Mouse (Mus musculus) layer of hippocampus, postnatal 10 days (tissue): ENCODE data around the gene Tnpo2. TPM values are rescaled to one million over a fixed set of nuclear protein-coding genes. Genes with fewer than 3 reads are reported as not detected.

Experiments
- DNase-seq, 2 experiments: peaks; one replicate each; pipeline ENCODE4 v3.0.0; 2021; ENCODE audit warnings: low spot score in 2 of 2
- microRNA-seq, 2 experiments: library from miRNA; unstranded; fragments of <30 nt; microRNA quantifications; one replicate each; pipeline ENCODE4 v1.2.0; 2021
- total RNA-seq, 2 experiments: library from RNA; stranded (reverse); gene quantifications; 2 replicates each; pipeline ENCODE4 v1.2.3; 2021

Gene Tnpo2
- total RNA-seq, 2 experiments from 2014 or later, result 125 to 160 TPM

DNA sequence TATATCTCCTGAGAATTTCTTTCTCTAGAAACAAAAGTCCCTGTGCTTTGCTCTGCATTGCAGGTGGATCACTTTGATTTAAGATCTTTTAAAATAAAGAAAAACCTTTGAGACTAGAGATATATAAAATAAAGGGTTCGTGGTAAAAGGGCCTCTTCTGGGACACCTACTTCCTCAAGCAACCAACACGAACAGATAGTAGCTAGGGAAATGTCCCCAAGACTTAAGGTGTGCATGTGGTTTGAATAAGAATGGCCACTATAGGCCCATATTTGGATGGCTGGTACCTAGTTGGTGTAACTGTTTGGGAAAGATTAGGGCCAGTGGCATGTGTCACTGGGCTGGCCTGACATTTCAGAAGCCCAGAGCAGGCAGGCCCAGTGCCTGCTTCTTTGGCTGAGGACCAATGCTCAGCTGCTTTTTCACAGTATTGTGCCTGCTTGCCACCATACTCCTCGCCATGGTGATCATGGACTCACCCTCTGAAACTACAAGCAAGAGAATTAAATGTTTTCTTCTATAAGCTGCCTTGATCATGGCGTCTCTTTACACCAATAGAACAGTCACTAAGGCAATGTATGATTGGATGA, 63.5 kb downstream of the Tnpo2 start:
- DNase-seq, result no peak

Small RNAs within 50 kb of the gene (microRNA-seq; reads per million reads assigned to microRNA genes)
- gene Mir7070, result 7.1 to 11.6 reads per million in 2 experiments

Other genes starting within 250 kb of the Tnpo2 start
- 100 to 1,000 TPM; 607 to 678 TPM for gene Nfix, start 236.6 kb upstream of the Tnpo2 start, total RNA-seq
- 1 to 10 TPM; 6.7 to 7.4 TPM for gene Dand5, start 214.1 kb upstream of the Tnpo2 start, total RNA-seq
- 10 to 100 TPM; 18.6 to 19.8 TPM for gene Gadd45gip1, start 205.4 kb upstream of the Tnpo2 start, total RNA-seq
- 10 to 100 TPM; 55.5 to 64.9 TPM for gene Rad23a, start 196.2 kb upstream of the Tnpo2 start, total RNA-seq
- 100 to 1,000 TPM; 444 to 464 TPM for gene Calr, start 190.0 kb upstream of the Tnpo2 start, total RNA-seq
- 10 to 100 TPM; 63.2 to 65.0 TPM for gene Farsa, start 179.9 kb upstream of the Tnpo2 start, total RNA-seq
- gene Syce2, start 164.8 kb upstream of the Tnpo2 start, total RNA-seq, result 10 to 100 TPM; 33.5 to 39.1 TPM
- 10 to 100 TPM; 31.5 to 33.0 TPM for gene Gcdh, start 143.0 kb upstream of the Tnpo2 start, total RNA-seq
- gene Klf1, start 135.0 kb upstream of the Tnpo2 start, total RNA-seq, result not detected
- 1 to 10 TPM; 4.2 to 5.2 TPM for gene Dnase2a, start 128.4 kb upstream of the Tnpo2 start, total RNA-seq
- 100 to 1,000 TPM; 162 to 169 TPM for gene Mast1, start 99.6 kb upstream of the Tnpo2 start, total RNA-seq
- gene Rtbdn, start 89.9 kb upstream of the Tnpo2 start, total RNA-seq, result 1 to 10 TPM; 3.1 to 3.6 TPM
- gene Gm49661, start 67.5 kb upstream of the Tnpo2 start, total RNA-seq, result not detected
- 100 to 1,000 TPM; 492 to 505 TPM for gene Prdx2, start 67.3 kb upstream of the Tnpo2 start, total RNA-seq
- gene Rnaseh2a, start 67.1 kb upstream of the Tnpo2 start, total RNA-seq, result 10 to 100 TPM; 36.8 to 44.3 TPM
- 10 to 100 TPM; 33.7 to 34.2 TPM for gene Junb, start 58.2 kb upstream of the Tnpo2 start, total RNA-seq
- gene Hook2, start 46.3 kb upstream of the Tnpo2 start, total RNA-seq, result 10 to 100 TPM; 14.5 to 15.1 TPM
- not detected for gene Best2, start 22.4 kb upstream of the Tnpo2 start, total RNA-seq
- 100 to 1,000 TPM; 110 to 119 TPM for gene Asna1, start 11.6 kb upstream of the Tnpo2 start, total RNA-seq
- gene Trir, start 10.1 kb upstream of the Tnpo2 start, total RNA-seq, result 100 to 1,000 TPM; 151 to 155 TPM
- gene Fbxw9, start 23.1 kb downstream of the Tnpo2 start, total RNA-seq, result 10 to 100 TPM; 55.4 to 64.6 TPM
- gene Gm5741, start 31.1 kb downstream of the Tnpo2 start, total RNA-seq, result not detected
- 10 to 100 TPM; 59.9 to 72.1 TPM for gene Dhps, start 34.8 kb downstream of the Tnpo2 start, total RNA-seq
- gene Wdr83os, start 43.8 kb downstream of the Tnpo2 start, total RNA-seq, result 10 to 100 TPM; 60.8 to 61.8 TPM
- 10 to 100 TPM; 26.5 to 30.8 TPM for gene Wdr83, start 44.4 kb downstream of the Tnpo2 start, total RNA-seq
- 10 to 100 TPM; 32.7 to 40.1 TPM for gene Man2b1, start 46.4 kb downstream of the Tnpo2 start, total RNA-seq
- gene Zfp791, start 86.2 kb downstream of the Tnpo2 start, total RNA-seq, result 1 to 10 TPM; 5.1 to 5.3 TPM
- gene Cks1brt, start 115.0 kb downstream of the Tnpo2 start, total RNA-seq, result not detected
- gene Olfr371, start 189.1 kb downstream of the Tnpo2 start, total RNA-seq, result not detected